Mouse (Mus musculus) bone marrow, adult 2 months (tissue): ENCODE results near the gene Zbtb25.

Experiments used
- CTCF ChIP-seq: fragments of 200-500 bp; IDR thresholded peaks from 2 replicates; pipeline ENCODE4 v1.5.1; 2011; ENCODE audit warnings: low read length, control low read depth; ENCODE audit not compliant: control insufficient read depth, insufficient read depth
- POLR2A ChIP-seq: fragments of 200-500 bp; IDR thresholded peaks from 2 replicates; pipeline ENCODE4 v1.6.1; 2011; ENCODE audit warnings: low read depth, mild to moderate bottlenecking, control low read depth, low read length, borderline replicate concordance; ENCODE audit not compliant: control insufficient read depth

DNA sequence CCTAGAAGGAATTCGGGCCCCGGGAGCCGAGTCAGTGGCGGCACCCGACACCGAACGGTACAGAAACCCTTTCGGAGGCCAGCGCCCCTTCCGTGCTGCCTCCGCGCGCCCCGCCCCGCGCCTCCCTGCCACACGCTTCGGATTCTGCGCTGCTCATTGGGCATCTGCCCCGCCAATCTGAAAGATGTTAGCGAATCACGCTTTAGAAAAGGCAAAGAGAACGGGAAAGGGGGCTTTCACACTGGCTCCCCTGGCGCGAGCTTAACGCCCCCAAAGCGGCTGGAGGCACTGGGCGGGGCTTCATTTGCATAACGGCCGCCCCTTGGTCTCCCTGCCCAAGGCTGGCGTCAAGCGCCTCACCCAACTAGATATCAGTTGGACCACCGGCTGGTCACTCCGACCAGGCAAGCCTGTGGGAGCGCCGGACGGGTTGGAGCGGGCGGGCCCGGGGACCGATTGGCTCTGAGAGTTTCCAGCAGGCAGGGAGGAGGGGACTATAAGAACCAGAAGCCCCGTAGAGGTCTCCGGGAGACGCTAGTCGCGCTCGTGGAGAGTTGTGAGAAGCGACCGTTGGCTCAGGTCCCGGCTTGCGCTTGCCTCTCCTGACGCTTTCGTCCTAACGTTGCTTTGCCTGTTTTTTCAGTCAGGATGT is 34.6 kb upstream of the Zbtb25 start, which contains the start of gene Hspa2:
- TF ChIP-seq CTCF (no peak), POLR2A (peak; percentile 89)
